Mouse (Mus musculus): ENCODE measurements around the gene Zfp292.
A peak's percentile ranks its signal among the peaks of the same experiment; 100 is the strongest.
"Not testable (repeated sequence)": the region's sequence is repeated elsewhere in the genome, so short reads cannot be mapped to it uniquely, and the experiment has no call there.

Zfp292 gene

DNA sequence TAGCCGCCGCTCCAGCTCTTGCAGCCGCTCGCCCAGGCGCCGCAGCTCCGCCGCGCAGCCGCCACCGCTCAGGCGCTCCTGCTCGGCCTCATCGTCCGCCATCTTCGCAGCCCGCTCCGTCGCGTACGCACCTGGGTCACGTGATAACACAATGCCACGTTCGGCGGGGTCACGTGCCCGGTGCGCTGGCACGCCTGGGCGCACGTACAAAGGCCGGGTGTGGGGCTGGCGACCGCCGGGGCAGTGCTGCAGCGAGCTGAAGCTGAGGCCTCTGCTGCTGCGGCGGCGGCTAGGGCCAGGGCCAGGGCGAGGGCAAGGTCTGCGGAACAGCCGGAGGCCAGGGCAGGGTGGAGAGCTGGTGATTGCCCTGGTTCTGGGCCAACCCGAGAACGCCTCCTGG lies at the start of gene Zfp292:
Gene Zfp292 (minus strand): TSS at position 143 of the 400 bp plus-strand sequence.
- peak; percentile 98 for DNase-seq

GRCm38 (mm10) chr4:34928386-34928785 lies 45.6 kb upstream of the Zfp292 start:
- not testable (repeated sequence) for DNase-seq

DNA sequence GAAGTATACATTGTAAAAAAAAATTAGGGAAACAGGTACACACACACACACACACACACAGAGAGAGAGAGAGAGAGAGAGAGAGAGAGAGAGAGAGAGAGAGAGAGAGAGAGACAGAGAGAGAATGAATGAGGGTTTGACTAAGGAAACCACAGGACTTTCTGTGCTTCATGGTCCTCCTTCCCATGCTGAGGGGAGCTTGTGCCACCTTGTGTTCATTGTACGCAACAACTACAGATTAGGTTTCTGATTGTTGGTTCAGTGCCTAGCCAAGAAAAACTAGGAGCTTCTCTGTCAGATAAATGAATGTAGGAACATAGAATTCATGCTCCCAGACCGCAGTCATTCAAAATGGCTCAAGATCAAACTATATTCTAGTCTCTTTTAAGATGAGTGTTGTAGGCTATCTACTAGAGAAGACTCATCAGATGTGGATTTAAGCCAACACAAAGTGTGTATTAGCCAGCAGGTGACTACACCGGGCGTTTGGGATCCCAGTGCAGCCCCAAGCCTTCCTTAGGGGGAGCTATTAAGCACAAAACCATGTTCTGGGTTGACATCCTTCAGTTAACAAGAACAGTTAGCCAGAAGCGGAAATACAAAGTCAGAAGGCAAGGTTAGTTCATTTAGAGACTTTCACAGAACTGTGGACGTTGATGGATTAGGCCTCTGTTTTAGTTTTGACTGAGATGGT lies 39.6 kb upstream of the Zfp292 start:
- peak; percentile 67 for DNase-seq

GRCm38 (mm10) chr4:34917400-34917799 lies 34.6 kb upstream of the Zfp292 start:
- no peak for DNase-seq

GRCm38 (mm10) chr4:34912171-34912570 lies 29.4 kb upstream of the Zfp292 start:
- DNase-seq = no peak

GRCm38 (mm10) chr4:34911401-34911800 lies 28.6 kb upstream of the Zfp292 start:
- DNase-seq = no peak

GRCm38 (mm10) chr4:34908127-34908526 lies 25.4 kb upstream of the Zfp292 start:
- DNase-seq = peak; percentile 9

GRCm38 (mm10) chr4:34907026-34907425 lies 24.3 kb upstream of the Zfp292 start:
- no peak for DNase-seq

DNA sequence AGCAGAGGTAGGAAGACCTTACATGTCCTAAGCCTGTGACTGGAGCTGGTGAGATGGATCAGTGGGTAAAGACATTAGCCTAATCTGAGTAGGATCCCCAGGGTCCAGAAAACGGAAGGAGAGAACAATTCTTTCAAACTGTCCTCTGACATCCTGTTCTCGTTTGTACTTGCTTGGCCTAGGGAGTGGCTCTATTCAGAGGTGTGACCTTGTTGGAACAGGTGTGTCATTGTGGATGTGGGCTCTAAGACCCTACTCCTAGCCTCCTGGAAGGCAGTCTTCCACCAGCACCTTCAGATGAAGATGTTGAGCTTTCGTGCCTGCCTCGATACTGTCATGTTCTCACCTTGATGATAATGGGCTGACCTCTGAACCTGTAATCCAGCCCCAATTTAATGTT lies 23.4 kb upstream of the Zfp292 start:
- DNase-seq = no peak

- no peak for DNase-seq
These were observed 22.6 kb upstream of the Zfp292 start for GRCm38 (mm10) chr4:34905396-34905795.

DNA sequence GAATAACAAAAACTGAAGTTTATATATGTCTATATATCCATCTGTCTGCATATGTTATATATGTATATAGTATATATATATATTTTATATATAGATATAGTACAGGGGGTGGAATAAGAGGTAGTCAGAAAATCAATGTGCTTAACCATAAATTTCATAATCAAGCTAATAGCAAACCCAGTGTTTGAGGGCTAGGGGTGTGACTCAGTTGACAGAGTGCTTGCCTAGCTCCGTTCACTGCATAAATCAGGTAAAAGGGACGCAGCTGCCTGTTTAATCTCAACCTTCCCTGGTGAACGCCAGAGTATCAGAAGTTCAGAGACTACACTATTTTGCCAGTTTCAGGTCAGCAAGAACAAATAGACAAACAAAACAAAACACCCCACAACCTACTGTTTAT lies 18.8 kb upstream of the Zfp292 start:
- not testable (repeated sequence) for DNase-seq

- no peak for DNase-seq
These were observed 18.4 kb upstream of the Zfp292 start for GRCm38 (mm10) chr4:34901166-34901565.

DNA sequence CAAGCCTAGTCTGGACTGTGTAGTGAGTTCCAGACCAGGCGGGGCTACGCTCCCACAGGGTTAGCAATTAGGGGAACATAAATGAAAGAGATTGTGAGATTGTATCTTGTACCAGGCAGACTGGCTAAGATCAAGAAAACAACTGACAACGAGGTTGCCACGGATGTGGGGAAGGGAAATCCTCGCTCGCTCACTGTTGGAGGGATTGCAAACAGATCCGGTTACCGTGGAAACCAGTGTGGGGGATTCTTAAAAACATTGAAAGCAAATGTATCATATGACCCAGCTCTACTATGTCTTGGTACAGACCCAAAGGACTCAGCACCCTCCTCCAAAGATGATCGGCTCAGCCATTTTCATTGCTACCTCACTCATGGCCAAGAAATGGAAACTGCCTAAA lies 17.4 kb upstream of the Zfp292 start:
- no peak for DNase-seq

DNA sequence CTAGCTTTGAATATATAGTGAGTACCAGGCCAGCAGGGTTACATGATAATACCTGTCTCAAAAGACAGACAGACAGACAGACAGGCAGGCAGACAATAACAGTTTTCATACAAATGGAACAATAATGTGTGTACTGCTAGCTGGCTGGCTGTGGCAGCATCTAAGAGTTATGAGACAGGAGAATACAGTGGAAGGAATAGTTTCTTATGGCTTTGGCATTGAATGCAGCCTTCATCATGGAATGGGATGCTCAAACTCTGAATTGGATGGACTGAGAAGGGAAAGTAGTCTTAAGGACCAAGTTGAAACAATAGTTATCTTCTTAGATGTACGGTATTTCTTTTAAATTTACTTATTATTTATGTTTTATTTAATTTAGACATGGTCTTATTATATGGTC lies 16.6 kb upstream of the Zfp292 start:
- no peak for DNase-seq

- no peak for DNase-seq
These were observed 15.7 kb upstream of the Zfp292 start for GRCm38 (mm10) chr4:34898497-34898896.

DNA sequence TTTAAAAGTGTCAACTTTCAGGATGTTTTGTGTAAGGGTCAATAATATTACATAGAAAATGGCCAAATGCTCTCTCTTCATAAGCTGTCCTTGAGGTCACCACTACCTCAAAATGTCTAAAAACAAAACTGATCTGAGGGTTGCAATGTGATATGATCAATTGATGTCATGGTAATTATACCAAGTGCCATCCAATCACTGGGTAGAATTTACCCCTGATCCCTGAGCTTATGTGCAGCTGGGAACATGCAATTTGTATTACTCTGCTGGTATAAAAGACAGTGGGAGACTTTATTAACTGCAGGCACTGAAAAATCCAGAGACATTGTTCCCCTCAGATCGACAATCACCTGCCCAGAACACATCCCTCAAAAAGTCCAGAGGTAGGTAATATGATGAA lies 10.7 kb upstream of the Zfp292 start, which contains the start of gene Cga:
Gene Cga (plus strand): TSS at position 301 of the 400 bp plus-strand sequence.
- DNase-seq = no peak

- DNase-seq = no peak
These were observed 7.0 kb upstream of the Zfp292 start for GRCm38 (mm10) chr4:34889812-34890185.

GRCm38 (mm10) chr4:34889101-34889811 lies 6.5 kb upstream of the Zfp292 start:
- no peak for DNase-seq

- no peak for DNase-seq
These were observed 4.5 kb upstream of the Zfp292 start for GRCm38 (mm10) chr4:34887295-34887694.

- DNase-seq = peak; percentile 79
These were observed 3.8 kb upstream of the Zfp292 start for GRCm38 (mm10) chr4:34886490-34887111.

DNA sequence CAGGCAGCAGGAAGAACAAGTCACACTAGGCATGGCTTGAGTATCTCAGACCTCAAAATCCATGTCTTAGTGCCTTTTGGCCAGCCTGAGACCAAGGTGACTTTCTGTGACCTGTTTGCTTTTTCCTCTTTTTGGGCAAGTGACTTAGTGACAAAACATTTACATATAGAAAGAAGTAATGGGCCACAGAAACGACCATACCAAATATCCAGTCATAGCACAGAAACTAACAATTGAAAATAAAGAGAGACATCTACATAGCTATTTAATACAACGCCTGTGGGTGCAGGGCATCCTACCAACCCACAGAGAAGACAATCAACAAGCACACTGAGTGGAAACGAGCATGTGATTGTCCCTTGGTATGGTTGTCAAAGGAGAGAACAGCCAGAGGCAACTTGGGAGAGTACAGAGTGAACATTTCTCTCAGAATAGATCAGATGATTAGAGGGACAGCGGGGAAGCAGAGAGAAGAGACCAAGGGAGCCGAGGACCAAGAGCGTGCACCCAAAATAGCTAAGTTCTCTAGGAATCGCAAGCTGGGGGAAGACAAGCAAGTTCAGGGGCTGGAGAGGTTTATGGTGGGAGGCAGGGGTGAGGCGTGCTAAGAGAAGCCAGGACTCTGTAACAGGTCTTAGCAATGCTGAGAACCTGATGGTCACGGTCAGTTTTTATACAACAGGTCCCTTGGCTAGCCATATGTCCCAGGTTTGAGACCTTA lies 3.0 kb upstream of the Zfp292 start:
- DNase-seq = no peak

- DNase-seq = peak; percentile 16
These were observed 738 bp upstream of the Zfp292 start for GRCm38 (mm10) chr4:34883366-34884029.

GRCm38 (mm10) chr4:34882291-34882769 lies 430 bp downstream of the Zfp292 start:
- DNase-seq = no peak
